Mouse (Mus musculus) neural tube, embryonic 15.5 days (tissue): ENCODE results near the gene Best2. TPM values are rescaled to one million over a fixed set of nuclear protein-coding genes. Genes with fewer than 3 reads are reported as not detected.

Experiments used
- microRNA-seq: library from miRNA; unstranded; fragments of <30 nt; microRNA quantifications from one replicate; pipeline ENCODE4, GENCODE M21; 2017
- polyA plus RNA-seq: library from polyadenylated mRNA; unstranded; fragments of >200 nt; fragmentation: Nextera tagmentation; extraction: Ambion mirVana; gene quantifications from 2 replicates; pipeline ENCODE4 v1.2.1, GENCODE M21; 2015

Best2 gene
- polyA plus RNA-seq, 1 experiment from 2014 or later, result not detected

Small RNA genes lying within 50 kb of the gene (microRNA-seq; reads per million reads assigned to microRNA genes)
- gene Mir7070, result 0.52 reads per million

Other genes with a start within 250 kb of the Best2 start
- gene Nfix, start 214.2 kb downstream of the Best2 start, polyA plus RNA-seq, result 60.3 and 70.5 TPM in 2 replicates
- gene Dand5, start 191.7 kb downstream of the Best2 start, polyA plus RNA-seq, result 15.7 and 17.2 TPM in 2 replicates
- gene Gadd45gip1, start 183.0 kb downstream of the Best2 start, polyA plus RNA-seq, result 44.3 and 45.1 TPM in 2 replicates
- 71.3 and 98.0 TPM in 2 replicates for gene Rad23a, start 173.9 kb downstream of the Best2 start, polyA plus RNA-seq
- gene Calr, start 167.6 kb downstream of the Best2 start, polyA plus RNA-seq, result 730 and 802 TPM in 2 replicates
- gene Farsa, start 157.5 kb downstream of the Best2 start, polyA plus RNA-seq, result 105 and 108 TPM in 2 replicates
- gene Syce2, start 142.4 kb downstream of the Best2 start, polyA plus RNA-seq, result 26.4 and 49.7 TPM in 2 replicates
- gene Gcdh, start 120.6 kb downstream of the Best2 start, polyA plus RNA-seq, result 39.8 and 41.3 TPM in 2 replicates
- gene Klf1, start 112.6 kb downstream of the Best2 start, polyA plus RNA-seq, result 0.49 and 1.1 TPM in 2 replicates
- 5.2 and 7.3 TPM in 2 replicates for gene Dnase2a, start 106.0 kb downstream of the Best2 start, polyA plus RNA-seq
- gene Mast1, start 77.2 kb downstream of the Best2 start, polyA plus RNA-seq, result 60.7 and 74.7 TPM in 2 replicates
- gene Rtbdn, start 67.5 kb downstream of the Best2 start, polyA plus RNA-seq, result 3.0 and 3.8 TPM in 2 replicates
- gene Gm49661, start 45.1 kb downstream of the Best2 start, polyA plus RNA-seq, result not detected in 2 replicates
- 930 and 1,070 TPM in 2 replicates for gene Prdx2, start 44.9 kb downstream of the Best2 start, polyA plus RNA-seq
- 55.0 and 81.5 TPM in 2 replicates for gene Rnaseh2a, start 44.8 kb downstream of the Best2 start, polyA plus RNA-seq
- 9.4 and 15.1 TPM in 2 replicates for gene Junb, start 35.8 kb downstream of the Best2 start, polyA plus RNA-seq
- gene Hook2, start 23.9 kb downstream of the Best2 start, polyA plus RNA-seq, result 33.9 and 37.2 TPM in 2 replicates
- 148 and 154 TPM in 2 replicates for gene Asna1, start 10.8 kb upstream of the Best2 start, polyA plus RNA-seq
- gene Trir, start 12.3 kb upstream of the Best2 start, polyA plus RNA-seq, result 116 and 124 TPM in 2 replicates
- 54.9 and 55.5 TPM in 2 replicates for gene Tnpo2, start 22.4 kb upstream of the Best2 start, polyA plus RNA-seq
- 60.6 and 68.3 TPM in 2 replicates for gene Fbxw9, start 45.5 kb upstream of the Best2 start, polyA plus RNA-seq
- 1.4 and 1.6 TPM in 2 replicates for gene Gm5741, start 53.5 kb upstream of the Best2 start, polyA plus RNA-seq
- 102 and 117 TPM in 2 replicates for gene Dhps, start 57.2 kb upstream of the Best2 start, polyA plus RNA-seq
- 111 and 121 TPM in 2 replicates for gene Wdr83os, start 66.2 kb upstream of the Best2 start, polyA plus RNA-seq
- 50.3 and 50.5 TPM in 2 replicates for gene Wdr83, start 66.8 kb upstream of the Best2 start, polyA plus RNA-seq
- 19.3 and 31.1 TPM in 2 replicates for gene Man2b1, start 68.7 kb upstream of the Best2 start, polyA plus RNA-seq
- gene Zfp791, start 108.6 kb upstream of the Best2 start, polyA plus RNA-seq, result 3.4 and 4.2 TPM in 2 replicates
- gene Cks1brt, start 137.4 kb upstream of the Best2 start, polyA plus RNA-seq, result not detected in 2 replicates
- gene Olfr371, start 211.5 kb upstream of the Best2 start, polyA plus RNA-seq, result not detected in 2 replicates